Mouse (Mus musculus) G1E (cell line): ENCODE measurements around the gene Pdk1.

Experiments used
- CTCF ChIP-seq: IDR thresholded peaks from 2 replicates; pipeline ENCODE4 v1.5.1; 2012; ENCODE audit warnings: low read depth, low read length, inconsistent platforms, mixed read lengths
- TAL1 ChIP-seq: conservative IDR thresholded peaks from 2 replicates; pipeline ENCODE4 v1.6.1; 2012; ENCODE audit warnings: low read depth, low read length, inconsistent platforms, mixed read lengths

- TF ChIP-seq CTCF = no peak
- no peak for TF ChIP-seq TAL1
Measured at GRCm38 (mm10) chr2:71868256-71868655, 4.8 kb upstream of the Pdk1 start.
